Mouse (Mus musculus): Measurements from ENCODE around the gene Nfe2l3.

GRCm38 (mm10) chr6:51424537-51424936 is 7.9 kb upstream of the Nfe2l3 start:
- no peak for TF ChIP-seq CTCF (IDR thresholded peaks at IDR 0.05; ENCODE audit: low read depth, low read length)
- TF ChIP-seq GATA1 (IDR thresholded peaks at IDR 0.05; ENCODE audit: borderline replicate concordance, low read length), result no peak
